14 mouse cellular contexts compared by ENCODE assay signal in genomic region chr9:106193930-106194807, GRCm38 (mm10). TPM values are rescaled to one million over a fixed set of nuclear protein-coding genes. Genes with fewer than 3 reads are reported as not detected.
DNase-seq lines count a peak whose midpoint lies in the region; ATAC-seq and TF ChIP-seq lines count a peak whose summit lies in the region.
"Had no signal": no experiment of that assay in that cellular context is flagged by ENCODE, and none has a peak within 500 bp of the region (broad histone marks: within the 10 kb centered on the region; RNA-seq: fewer than 3 reads in every experiment).

No protein-coding gene starts in this region.

- no peak for TF ChIP-seq POLR2A in liver, adult 2 months (IDR thresholded peaks at IDR 0.05; ENCODE audit: extremely low read depth, insufficient read depth, low read length)

- H3K9ac ChIP-seq in embryonic facial prominence, embryonic 13.5 days = no peak overlapping the region
- no peak overlapping the region for H3K9ac ChIP-seq in liver, adult 2 months (ENCODE audit: low read depth, low read length)
- H3K9ac ChIP-seq in liver, postnatal 0 days (replicated peaks) = no peak overlapping the region
- no peak overlapping the region for H3K9ac ChIP-seq in kidney, embryonic 15.5 days
- H3K9ac ChIP-seq: liver, embryonic 12.5 days; midbrain, embryonic 12.5 days had no signal

- no peaks in the 10 kb centered on the region for H3K9me3 ChIP-seq in embryonic facial prominence, embryonic 13.5 days
- H3K9me3 ChIP-seq in embryonic facial prominence, embryonic 10.5 days = no peaks in the 10 kb centered on the region
- no peaks in the 10 kb centered on the region for H3K9me3 ChIP-seq in liver, postnatal 0 days (ENCODE audit: low read length)
- H3K9me3 ChIP-seq in kidney, embryonic 15.5 days (replicated peaks) = no peaks in the 10 kb centered on the region
- H3K9me3 ChIP-seq: liver, embryonic 12.5 days; midbrain, embryonic 12.5 days had no signal

- no peak for TF ChIP-seq CTCF in liver, adult 2 months (IDR thresholded peaks at IDR 0.05; ENCODE audit: low read depth, low read length)
- no peak for TF ChIP-seq CTCF in liver, postnatal 0 days (IDR thresholded peaks at IDR 0.05; ENCODE audit: low read depth)

- TF ChIP-seq EP300 in liver, postnatal 0 days (IDR thresholded peaks at IDR 0.05; ENCODE audit: low read depth) = no peak

- 88% methylated on average over 8 of the region's 8 CpGs for WGBS in embryonic facial prominence, embryonic 13.5 days
- WGBS in embryonic facial prominence, embryonic 10.5 days = 92% methylated on average over 8 of the region's 8 CpGs
- 52% methylated on average over 8 of the region's 8 CpGs for WGBS in liver, adult 2 months
- 80% methylated on average over 8 of the region's 8 CpGs for WGBS in liver, postnatal 0 days (ENCODE audit: insufficient replicate concordance)
- WGBS in kidney, embryonic 15.5 days = 90% methylated on average over 8 of the region's 8 CpGs

- H3K27ac ChIP-seq in embryonic facial prominence, embryonic 13.5 days = peak overlapping the region; percentile 28; the same call in 1 of the 2 replicates
- H3K27ac ChIP-seq in embryonic facial prominence, embryonic 10.5 days (replicated peaks) = no peak overlapping the region
- peak overlapping the region; percentile 30; the same call in 1 of the 2 replicates for H3K27ac ChIP-seq in liver, adult 2 months (replicated peaks; ENCODE audit: insufficient read depth, low read depth, low read length)
- no peak overlapping the region for H3K27ac ChIP-seq in liver, postnatal 0 days (ENCODE audit: low read depth)
- peak overlapping the region; percentile 46 for H3K27ac ChIP-seq in brown adipose tissue, adult 24 weeks (replicated peaks; ENCODE audit: low read depth, low read length)
- no peak overlapping the region for H3K27ac ChIP-seq in kidney, embryonic 15.5 days

- no peak for DNase-seq in embryonic facial prominence, embryonic 10.5 days (ENCODE audit: low spot score)
- peak; percentile 86 for DNase-seq in liver, adult 2 months (ENCODE audit: extremely low read depth, low read depth, low spot score)
- no peak for DNase-seq in liver, postnatal 0 days
- no peak for DNase-seq in kidney, postnatal 25 days
- DNase-seq: kidney, postnatal 4 days; thymus, postnatal 25 days had no signal

- H3K4me1 ChIP-seq in embryonic facial prominence, embryonic 13.5 days = peaks cover 12% of the 10 kb centered on the region
- peaks cover 16% of the 10 kb centered on the region for H3K4me1 ChIP-seq in embryonic facial prominence, embryonic 10.5 days
- H3K4me1 ChIP-seq in liver, adult 2 months (ENCODE audit: control insufficient read depth, insufficient read depth, low read length) = peaks cover 19% of the 10 kb centered on the region
- H3K4me1 ChIP-seq in liver, postnatal 0 days (ENCODE audit: insufficient read depth) = peaks cover 20% of the 10 kb centered on the region
- H3K4me1 ChIP-seq in brown adipose tissue, adult 24 weeks (ENCODE audit: control insufficient read depth, insufficient read depth, insufficient read length, low read length) = peaks cover 9% of the 10 kb centered on the region
- H3K4me1 ChIP-seq in kidney, embryonic 15.5 days = peaks cover 20% of the 10 kb centered on the region

- no peak for ATAC-seq in embryonic facial prominence, embryonic 13.5 days (ENCODE audit: insufficient number of reproducible peaks, insufficient read depth, low FRiP score, low TSS enrichment, low read depth)
- no peak for ATAC-seq in liver, postnatal 0 days
- peak; percentile 16 for ATAC-seq in inflammation-experienced regulatory T-cells, adult 6 months
- no peak for ATAC-seq in kidney, embryonic 15.5 days (replicated peaks; ENCODE audit: low FRiP score)
- ATAC-seq: liver, embryonic 12.5 days had no signal

- H3K36me3 ChIP-seq in embryonic facial prominence, embryonic 13.5 days = peaks cover 75% of the 10 kb centered on the region
- H3K36me3 ChIP-seq in embryonic facial prominence, embryonic 10.5 days (replicated peaks) = peaks cover 84% of the 10 kb centered on the region
- peaks cover 23% of the 10 kb centered on the region for H3K36me3 ChIP-seq in liver, adult 2 months (ENCODE audit: control insufficient read depth, insufficient read depth, low read length)
- H3K36me3 ChIP-seq in liver, postnatal 0 days (replicated peaks; ENCODE audit: insufficient read depth, low read length) = peaks cover 39% of the 10 kb centered on the region
- H3K36me3 ChIP-seq in kidney, embryonic 15.5 days = peaks cover 80% of the 10 kb centered on the region

- H3K27me3 ChIP-seq in embryonic facial prominence, embryonic 13.5 days = no peaks in the 10 kb centered on the region
- H3K27me3 ChIP-seq in embryonic facial prominence, embryonic 10.5 days (replicated peaks; ENCODE audit: low read depth, poor library complexity, severe bottlenecking) = no peaks in the 10 kb centered on the region
- H3K27me3 ChIP-seq in liver, adult 2 months (ENCODE audit: control insufficient read depth, insufficient read depth, low read length) = no peaks in the 10 kb centered on the region
- H3K27me3 ChIP-seq in liver, postnatal 0 days (ENCODE audit: insufficient read depth, low read length) = no peaks in the 10 kb centered on the region
- no peaks in the 10 kb centered on the region for H3K27me3 ChIP-seq in kidney, embryonic 15.5 days
- H3K27me3 ChIP-seq: liver, embryonic 12.5 days had no signal

- H3K4me2 ChIP-seq in embryonic facial prominence, embryonic 13.5 days = no peak overlapping the region
- no peak overlapping the region for H3K4me2 ChIP-seq in liver, postnatal 0 days (ENCODE audit: low read depth, low read length)
- H3K4me2 ChIP-seq in kidney, embryonic 15.5 days = no peak overlapping the region
- H3K4me2 ChIP-seq: liver, embryonic 12.5 days; midbrain, embryonic 12.5 days had no signal

- no peaks in the 10 kb centered on the region for H3K79me2 ChIP-seq in liver, adult 2 months (ENCODE audit: control insufficient read depth, insufficient read depth, low read length)

- H3K4me3 ChIP-seq in embryonic facial prominence, embryonic 13.5 days = no peak overlapping the region
- no peak overlapping the region for H3K4me3 ChIP-seq in embryonic facial prominence, embryonic 10.5 days
- H3K4me3 ChIP-seq in liver, adult 2 months (ENCODE audit: insufficient read depth, low read depth, low read length) = no peak overlapping the region
- no peak overlapping the region for H3K4me3 ChIP-seq in liver, postnatal 0 days (ENCODE audit: low read depth, low read length)
- no peak overlapping the region for H3K4me3 ChIP-seq in brown adipose tissue, adult 24 weeks (ENCODE audit: insufficient read depth, low read depth, low read length)
- no peak overlapping the region for H3K4me3 ChIP-seq in kidney, embryonic 15.5 days (replicated peaks)
- H3K4me3 ChIP-seq: liver, embryonic 12.5 days; midbrain, embryonic 12.5 days had no signal

RNA-seq across cellular contexts. Expression of gene Ppm1m, which starts 5.4 kb away (rescaled TPM):
- 49.3 and 49.5 TPM in 2 replicates for polyA plus RNA-seq in embryonic facial prominence, embryonic 13.5 days (2015; fragmentation: Nextera tagmentation; extraction: Ambion mirVana)
- polyA plus RNA-seq in embryonic facial prominence, embryonic 10.5 days (2016; fragmentation: Nextera tagmentation; extraction: Ambion mirVana) = 50.2 and 54.1 TPM in 2 replicates
- total RNA-seq in liver, adult 2 months (2014; rRNA removed) = 12.4 and 13.7 TPM in 2 replicates
- polyA plus RNA-seq in liver, adult 2 months (2012; rRNA removed) = 17.3 and 22.7 TPM in 2 replicates
- polyA plus RNA-seq in liver, postnatal 0 days (2015; fragmentation: Nextera tagmentation; extraction: Ambion mirVana) = 11.0 and 11.1 TPM in 2 replicates
- 104 and 137 TPM in 2 replicates for polyA plus RNA-seq in brown adipose tissue, adult 24 weeks (2012; ENCODE audit: insufficient read depth, insufficient read length, missing spikeins)
- polyA plus RNA-seq in inflammation-experienced regulatory T-cells, adult 6 months (2017; shearing (Covaris generic)) = 10 to 100 TPM; 11.2 to 27.9 (median 20.4) TPM
- polyA plus RNA-seq in kidney, embryonic 15.5 days (2015; fragmentation: Nextera tagmentation; extraction: Ambion mirVana) = 49.0 and 55.1 TPM in 2 replicates

RNA-seq across cellular contexts. Expression of gene Twf2, which starts 8.7 kb away (rescaled TPM):
- polyA plus RNA-seq in embryonic facial prominence, embryonic 13.5 days (2015; fragmentation: Nextera tagmentation; extraction: Ambion mirVana) = 60.5 and 65.9 TPM in 2 replicates
- polyA plus RNA-seq in embryonic facial prominence, embryonic 10.5 days (2016; fragmentation: Nextera tagmentation; extraction: Ambion mirVana) = 69.5 and 74.7 TPM in 2 replicates
- 4.9 and 6.2 TPM in 2 replicates for total RNA-seq in liver, adult 2 months (2014; rRNA removed)
- 4.5 and 4.7 TPM in 2 replicates for polyA plus RNA-seq in liver, adult 2 months (2012; rRNA removed)
- polyA plus RNA-seq in liver, postnatal 0 days (2015; fragmentation: Nextera tagmentation; extraction: Ambion mirVana) = 22.4 and 23.0 TPM in 2 replicates
- 13.6 and 19.5 TPM in 2 replicates for polyA plus RNA-seq in brown adipose tissue, adult 24 weeks (2012; ENCODE audit: insufficient read depth, insufficient read length, missing spikeins)
- 100 to 1,000 TPM; 126 to 140 (median 135) TPM for polyA plus RNA-seq in inflammation-experienced regulatory T-cells, adult 6 months (2017; shearing (Covaris generic))
- 67.0 and 73.4 TPM in 2 replicates for polyA plus RNA-seq in kidney, embryonic 15.5 days (2015; fragmentation: Nextera tagmentation; extraction: Ambion mirVana)

RNA-seq across cellular contexts. Expression of gene Wdr82, which starts 23.4 kb away (rescaled TPM):
- 28.4 and 30.3 TPM in 2 replicates for polyA plus RNA-seq in embryonic facial prominence, embryonic 13.5 days (2015; fragmentation: Nextera tagmentation; extraction: Ambion mirVana)
- 28.4 and 28.8 TPM in 2 replicates for polyA plus RNA-seq in embryonic facial prominence, embryonic 10.5 days (2016; fragmentation: Nextera tagmentation; extraction: Ambion mirVana)
- total RNA-seq in liver, adult 2 months (2014; rRNA removed) = 36.3 and 40.7 TPM in 2 replicates
- 23.6 and 25.9 TPM in 2 replicates for polyA plus RNA-seq in liver, adult 2 months (2012; rRNA removed)
- 5.3 and 5.7 TPM in 2 replicates for polyA plus RNA-seq in liver, postnatal 0 days (2015; fragmentation: Nextera tagmentation; extraction: Ambion mirVana)
- polyA plus RNA-seq in brown adipose tissue, adult 24 weeks (2012; ENCODE audit: insufficient read depth, insufficient read length, missing spikeins) = 19.7 and 20.3 TPM in 2 replicates
- polyA plus RNA-seq in inflammation-experienced regulatory T-cells, adult 6 months (2017; shearing (Covaris generic)) = 10 to 100 TPM; 28.3 to 48.5 (median 39.8) TPM
- 21.9 and 28.3 TPM in 2 replicates for polyA plus RNA-seq in kidney, embryonic 15.5 days (2015; fragmentation: Nextera tagmentation; extraction: Ambion mirVana)

RNA-seq across cellular contexts. Expression of gene Tlr9, which starts 28.2 kb away (rescaled TPM):
- polyA plus RNA-seq in embryonic facial prominence, embryonic 13.5 days (2015; fragmentation: Nextera tagmentation; extraction: Ambion mirVana) = not detected in 2 replicates
- not detected in 2 replicates for polyA plus RNA-seq in embryonic facial prominence, embryonic 10.5 days (2016; fragmentation: Nextera tagmentation; extraction: Ambion mirVana)
- total RNA-seq in liver, adult 2 months (2014; rRNA removed) = 0.18 and 0.27 TPM in 2 replicates
- polyA plus RNA-seq in liver, adult 2 months (2012; rRNA removed) = 0.37 and 0.61 TPM in 2 replicates
- 0.07 and 0.16 TPM in 2 replicates for polyA plus RNA-seq in liver, postnatal 0 days (2015; fragmentation: Nextera tagmentation; extraction: Ambion mirVana)
- 0.48 and 0.88 TPM in 2 replicates for polyA plus RNA-seq in brown adipose tissue, adult 24 weeks (2012; ENCODE audit: insufficient read depth, insufficient read length, missing spikeins)
- under 1 TPM in 1 of 3 experiments, not detected in 2; 0.14 TPM for polyA plus RNA-seq in inflammation-experienced regulatory T-cells, adult 6 months (2017; shearing (Covaris generic))
- polyA plus RNA-seq in kidney, embryonic 15.5 days (2015; fragmentation: Nextera tagmentation; extraction: Ambion mirVana) = 0.09 TPM in 1 of 2 replicates, not detected in the other
- polyA plus RNA-seq: C2C12; midbrain, embryonic 12.5 days; neural tube, embryonic 11.5 days had no signal

RNA-seq across cellular contexts. Expression of gene Glyctk, which starts 36.2 kb away (rescaled TPM):
- polyA plus RNA-seq in embryonic facial prominence, embryonic 13.5 days (2015; fragmentation: Nextera tagmentation; extraction: Ambion mirVana) = 4.3 and 4.6 TPM in 2 replicates
- 2.4 and 2.9 TPM in 2 replicates for polyA plus RNA-seq in embryonic facial prominence, embryonic 10.5 days (2016; fragmentation: Nextera tagmentation; extraction: Ambion mirVana)
- total RNA-seq in liver, adult 2 months (2014; rRNA removed) = 104 and 136 TPM in 2 replicates
- 308 and 315 TPM in 2 replicates for polyA plus RNA-seq in liver, adult 2 months (2012; rRNA removed)
- polyA plus RNA-seq in liver, postnatal 0 days (2015; fragmentation: Nextera tagmentation; extraction: Ambion mirVana) = 41.4 and 46.5 TPM in 2 replicates
- 1.3 and 2.2 TPM in 2 replicates for polyA plus RNA-seq in brown adipose tissue, adult 24 weeks (2012; ENCODE audit: insufficient read depth, insufficient read length, missing spikeins)
- polyA plus RNA-seq in inflammation-experienced regulatory T-cells, adult 6 months (2017; shearing (Covaris generic)) = 1 to 10 TPM; 2.0 to 4.7 (median 2.1) TPM
- 7.9 and 9.4 TPM in 2 replicates for polyA plus RNA-seq in kidney, embryonic 15.5 days (2015; fragmentation: Nextera tagmentation; extraction: Ambion mirVana)

Comparison
In these comparisons a context has a peak if more than half of its experiments do, and no peak if none do; other contexts are left out.
1. H3K27ac ChIP-seq: peak in embryonic facial prominence, embryonic 13.5 days (single experiment), liver, adult 2 months (single experiment) and brown adipose tissue, adult 24 weeks (single experiment); none in embryonic facial prominence, embryonic 10.5 days (single experiment), liver, postnatal 0 days (single experiment) and kidney, embryonic 15.5 days (single experiment).